Mouse (Mus musculus): ENCODE measurements around the gene Pdgfd. TPM values are rescaled to one million over a fixed set of nuclear protein-coding genes. Genes with fewer than 3 reads are reported as not detected.

The Pdgfd gene
- polyA plus RNA-seq, 1 experiment from 2014 or later: 4.2 TPM

- no peak overlapping the region for H3K9ac ChIP-seq (ENCODE audit: low read length)
- no peak overlapping the region for H3K27ac ChIP-seq (ENCODE audit: low read depth, low read length)
- ATAC-seq (ENCODE audit: insufficient read depth, low FRiP score, low TSS enrichment) (no peak), DNase-seq (ENCODE audit: low spot score) (no peak)
- H3K9me3 ChIP-seq (ENCODE audit: control insufficient read depth, low read length): no peaks in the 10 kb centered on the region
- H3K4me2 ChIP-seq (ENCODE audit: low read depth): no peak overlapping the region
- WGBS: 59% methylated on average over 1 of the region's 1 CpGs
- H3K4me3 ChIP-seq (ENCODE audit: low read depth, low read length): no peak overlapping the region
- H3K27me3 ChIP-seq (ENCODE audit: control insufficient read depth, insufficient read depth, low read length): no peaks in the 10 kb centered on the region
- H3K36me3 ChIP-seq (ENCODE audit: control insufficient read depth, insufficient read depth, low read length): no peaks in the 10 kb centered on the region
- H3K4me1 ChIP-seq (ENCODE audit: control insufficient read depth, insufficient read depth, low read length): no peaks in the 10 kb centered on the region
These were observed 118.4 kb downstream of the Pdgfd start for GRCm38 (mm10) chr9:6286770-6287169.

DNA sequence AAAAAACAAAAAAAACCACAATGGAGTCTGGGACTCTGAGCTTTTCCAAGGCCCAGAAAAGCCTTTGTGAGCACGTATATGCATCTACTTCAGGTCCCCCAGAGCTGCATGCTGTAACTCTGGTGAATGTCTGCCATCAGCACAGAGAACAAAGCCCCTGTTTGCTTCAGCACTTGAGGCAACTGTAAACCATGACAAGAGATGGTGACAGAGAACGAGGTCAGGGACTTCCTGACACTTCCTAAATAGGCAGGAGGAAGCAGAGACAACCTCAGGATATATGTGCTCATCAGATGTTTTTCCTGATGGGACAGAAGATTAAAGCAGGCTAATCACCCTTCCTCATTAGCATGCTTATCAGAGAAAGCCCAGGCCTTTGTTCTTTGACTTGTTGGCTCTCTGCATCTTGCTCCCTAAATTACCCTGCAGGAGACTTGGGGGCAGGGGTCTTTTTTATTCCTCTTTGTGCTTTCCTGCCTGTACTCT lies 120.9 kb downstream of the Pdgfd start:
- H3K27ac ChIP-seq (ENCODE audit: low read depth, low read length): no peak overlapping the region
- WGBS: 2% methylated on average over 2 of the region's 2 CpGs
- no peaks in the 10 kb centered on the region for H3K27me3 ChIP-seq (ENCODE audit: control insufficient read depth, insufficient read depth, low read length)

DNA sequence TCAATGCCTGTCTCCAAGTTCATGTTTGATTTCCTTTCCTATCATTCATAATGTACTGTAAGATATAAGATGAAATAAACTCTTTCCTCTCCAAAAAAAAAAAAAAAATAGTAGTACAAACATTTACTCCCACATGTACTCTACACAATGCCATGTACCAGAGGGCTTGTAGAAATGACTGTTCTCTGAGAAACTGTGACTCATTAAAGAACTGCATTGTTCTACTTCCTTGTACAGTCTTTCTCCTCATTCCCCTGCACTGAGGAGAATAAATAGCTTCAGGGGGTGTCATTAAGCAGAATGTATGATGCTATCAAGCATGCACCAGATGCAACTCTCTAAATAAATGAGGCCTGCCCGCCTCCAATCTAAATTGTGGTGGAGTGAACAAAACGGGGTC lies 130.2 kb downstream of the Pdgfd start:
- Histone ChIP-seq H3K4me1 (ENCODE audit: control insufficient read depth, insufficient read depth, low read length) (no peaks in the 10 kb centered on the region; the same call in 1 of the 2 replicates), H3K36me3 (ENCODE audit: control insufficient read depth, insufficient read depth, low read length) (no peaks in the 10 kb centered on the region), H3K9me3 (ENCODE audit: control insufficient read depth, low read length) (no peaks in the 10 kb centered on the region), H3K4me3 (ENCODE audit: low read depth, low read length) (no peak overlapping the region), H3K27ac (ENCODE audit: low read depth, low read length) (no peak overlapping the region), H3K9ac (ENCODE audit: low read length) (no peak overlapping the region), H3K4me2 (ENCODE audit: low read depth) (no peak overlapping the region), H3K27me3 (ENCODE audit: control insufficient read depth, insufficient read depth, low read length) (no peaks in the 10 kb centered on the region)
- WGBS: 68% methylated on average over 2 of the region's 2 CpGs
- ATAC-seq (ENCODE audit: insufficient read depth, low FRiP score, low TSS enrichment): no peak
- no peak for DNase-seq (ENCODE audit: low spot score)

More for the DNA sequence above, 120.9 kb downstream of the Pdgfd start:
- Histone ChIP-seq H3K4me3 (ENCODE audit: low read depth, low read length) (no peak overlapping the region), H3K9me3 (ENCODE audit: control insufficient read depth, low read length) (no peaks in the 10 kb centered on the region), H3K9ac (ENCODE audit: low read length) (no peak overlapping the region), H3K36me3 (ENCODE audit: control insufficient read depth, insufficient read depth, low read length) (no peaks in the 10 kb centered on the region), H3K4me2 (ENCODE audit: low read depth) (no peak overlapping the region), H3K4me1 (ENCODE audit: control insufficient read depth, insufficient read depth, low read length) (no peaks in the 10 kb centered on the region)
- peak; percentile 9 for DNase-seq (ENCODE audit: low spot score)
- peak; percentile 75 for ATAC-seq (ENCODE audit: insufficient read depth, low FRiP score, low TSS enrichment)

- no peak overlapping the region for H3K4me3 ChIP-seq (ENCODE audit: low read depth, low read length)
- no peak overlapping the region for H3K9ac ChIP-seq (ENCODE audit: low read length)
- ATAC-seq (ENCODE audit: insufficient read depth, low FRiP score, low TSS enrichment) (no peak), DNase-seq (ENCODE audit: low spot score) (no peak)
- H3K4me1 ChIP-seq (ENCODE audit: control insufficient read depth, insufficient read depth, low read length): no peaks in the 10 kb centered on the region; the same call in 1 of the 2 replicates
- 85% methylated on average over 3 of the region's 3 CpGs for WGBS
- H3K27ac ChIP-seq (ENCODE audit: low read depth, low read length): no peak overlapping the region
- H3K4me2 ChIP-seq (ENCODE audit: low read depth): no peak overlapping the region
- H3K9me3 ChIP-seq (ENCODE audit: control insufficient read depth, low read length): no peaks in the 10 kb centered on the region
- H3K27me3 ChIP-seq (ENCODE audit: control insufficient read depth, insufficient read depth, low read length): no peaks in the 10 kb centered on the region
- H3K36me3 ChIP-seq (ENCODE audit: control insufficient read depth, insufficient read depth, low read length): no peaks in the 10 kb centered on the region
These were observed 133.7 kb downstream of the Pdgfd start for GRCm38 (mm10) chr9:6302050-6302449.

DNA sequence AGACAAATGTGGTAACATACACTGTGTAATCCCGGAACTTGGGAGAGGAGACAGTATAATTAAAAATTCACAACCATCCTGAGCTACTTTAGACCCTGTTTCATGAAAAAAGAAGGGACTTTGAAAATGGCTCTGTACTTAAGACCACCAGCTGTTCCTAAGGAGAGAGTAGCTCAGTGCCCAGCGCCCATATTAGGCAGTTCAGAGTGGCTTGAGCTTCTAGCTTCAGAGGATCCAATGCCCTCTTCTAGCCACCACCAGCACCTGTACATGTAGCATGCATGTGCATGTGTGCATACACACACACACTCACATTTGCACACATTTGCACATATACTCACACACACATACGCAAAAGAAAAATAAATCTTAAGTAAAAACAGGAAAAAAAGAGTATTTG lies 136.2 kb downstream of the Pdgfd start:
- H3K9me3 ChIP-seq (ENCODE audit: control insufficient read depth, low read length): no peaks in the 10 kb centered on the region
- no peak for DNase-seq (ENCODE audit: low spot score)
- H3K4me3 ChIP-seq (ENCODE audit: low read depth, low read length): no peak overlapping the region
- no peak overlapping the region for H3K4me2 ChIP-seq (ENCODE audit: low read depth)
- no peaks in the 10 kb centered on the region for H3K36me3 ChIP-seq (ENCODE audit: control insufficient read depth, insufficient read depth, low read length)
- no peaks in the 10 kb centered on the region for H3K27me3 ChIP-seq (ENCODE audit: control insufficient read depth, insufficient read depth, low read length)
- no peak overlapping the region for H3K9ac ChIP-seq (ENCODE audit: low read length)
- no peak overlapping the region for H3K27ac ChIP-seq (ENCODE audit: low read depth, low read length)
- WGBS: 91% methylated on average over 3 of the region's 3 CpGs
- no peaks in the 10 kb centered on the region for H3K4me1 ChIP-seq (ENCODE audit: control insufficient read depth, insufficient read depth, low read length)
- ATAC-seq (ENCODE audit: insufficient read depth, low FRiP score, low TSS enrichment): no peak

- no peak for ATAC-seq (ENCODE audit: insufficient read depth, low FRiP score, low TSS enrichment)
These were observed 137.5 kb downstream of the Pdgfd start for GRCm38 (mm10) chr9:6305847-6306246.

DNA sequence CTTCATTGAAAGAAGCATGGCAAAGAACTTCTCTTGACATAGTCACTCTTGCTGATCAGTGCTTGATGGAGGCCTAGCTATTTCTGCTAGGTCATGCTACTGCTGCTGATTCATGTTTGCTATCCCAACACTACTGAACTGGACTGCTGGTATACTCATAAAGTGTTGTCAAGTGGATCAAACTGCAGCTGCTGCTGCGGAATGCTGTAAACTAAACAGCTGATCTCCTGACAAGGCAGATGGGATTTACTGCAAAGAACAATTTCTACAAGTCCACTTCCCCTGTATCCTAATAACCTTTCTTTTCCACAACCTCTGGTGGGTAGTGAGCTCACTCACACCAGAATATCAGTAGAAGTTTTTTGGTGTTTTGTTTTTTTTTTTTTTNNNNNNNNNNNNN lies 148.7 kb downstream of the Pdgfd start:
- Histone ChIP-seq H3K27me3 (ENCODE audit: control insufficient read depth, insufficient read depth, low read length) (no peaks in the 10 kb centered on the region), H3K4me2 (ENCODE audit: low read depth) (no peak overlapping the region), H3K27ac (ENCODE audit: low read depth, low read length) (no peak overlapping the region), H3K4me3 (ENCODE audit: low read depth, low read length) (no peak overlapping the region), H3K4me1 (ENCODE audit: control insufficient read depth, insufficient read depth, low read length) (no peaks in the 10 kb centered on the region), H3K9me3 (ENCODE audit: control insufficient read depth, low read length) (no peaks in the 10 kb centered on the region), H3K9ac (ENCODE audit: low read length) (no peak overlapping the region), H3K36me3 (ENCODE audit: control insufficient read depth, insufficient read depth, low read length) (no peaks in the 10 kb centered on the region)
- DNase-seq (ENCODE audit: low spot score): no peak
- 90% methylated on average over 1 of the region's 1 CpGs for WGBS
- no peak for ATAC-seq (ENCODE audit: insufficient read depth, low FRiP score, low TSS enrichment)

More at GRCm38 (mm10) chr9:6305847-6306246, 137.5 kb downstream of the Pdgfd start:
- H3K27me3 ChIP-seq (ENCODE audit: control insufficient read depth, insufficient read depth, low read length): no peaks in the 10 kb centered on the region
- no peak overlapping the region for H3K4me3 ChIP-seq (ENCODE audit: low read depth, low read length)
- H3K4me2 ChIP-seq (ENCODE audit: low read depth): no peak overlapping the region
- H3K36me3 ChIP-seq (ENCODE audit: control insufficient read depth, insufficient read depth, low read length): no peaks in the 10 kb centered on the region
- no peak overlapping the region for H3K9ac ChIP-seq (ENCODE audit: low read length)
- no peak overlapping the region for H3K27ac ChIP-seq (ENCODE audit: low read depth, low read length)
- 93% methylated on average over 3 of the region's 3 CpGs for WGBS
- no peaks in the 10 kb centered on the region for H3K9me3 ChIP-seq (ENCODE audit: control insufficient read depth, low read length)
- DNase-seq (ENCODE audit: low spot score): no peak
- H3K4me1 ChIP-seq (ENCODE audit: control insufficient read depth, insufficient read depth, low read length): no peaks in the 10 kb centered on the region

- no peak overlapping the region for H3K4me2 ChIP-seq (ENCODE audit: low read depth)
- DNase-seq (ENCODE audit: low spot score): no peak
- no peaks in the 10 kb centered on the region for H3K9me3 ChIP-seq (ENCODE audit: control insufficient read depth, low read length)
- ATAC-seq (ENCODE audit: insufficient read depth, low FRiP score, low TSS enrichment): no peak
- no peak overlapping the region for H3K4me3 ChIP-seq (ENCODE audit: low read depth, low read length)
- WGBS: 80% methylated on average over 2 of the region's 2 CpGs
- no peak overlapping the region for H3K27ac ChIP-seq (ENCODE audit: low read depth, low read length)
- no peaks in the 10 kb centered on the region for H3K36me3 ChIP-seq (ENCODE audit: control insufficient read depth, insufficient read depth, low read length)
- no peaks in the 10 kb centered on the region for H3K4me1 ChIP-seq (ENCODE audit: control insufficient read depth, insufficient read depth, low read length)
- H3K27me3 ChIP-seq (ENCODE audit: control insufficient read depth, insufficient read depth, low read length): no peaks in the 10 kb centered on the region
- H3K9ac ChIP-seq (ENCODE audit: low read length): no peak overlapping the region
These were observed 157.0 kb downstream of the Pdgfd start for GRCm38 (mm10) chr9:6325408-6325807.

DNA sequence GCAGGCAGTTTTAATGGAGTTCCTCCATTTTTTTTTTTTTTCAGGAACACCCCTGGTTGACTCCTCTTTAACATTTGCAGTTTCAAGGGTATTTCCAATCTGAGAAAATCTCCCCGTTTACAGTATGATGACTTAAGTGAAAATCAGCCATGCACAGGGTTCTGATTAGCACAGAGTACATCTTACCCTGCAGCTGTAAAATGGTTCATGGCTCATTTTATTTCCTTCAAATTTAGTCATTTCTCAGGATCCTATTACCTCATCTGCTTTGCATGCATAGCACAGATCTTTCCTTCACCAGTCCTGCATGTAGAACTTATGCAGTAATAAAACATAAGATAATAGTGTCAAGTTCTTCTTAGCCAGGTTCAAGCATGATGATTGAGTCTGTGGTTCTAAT lies 165.1 kb downstream of the Pdgfd start:
- no peaks in the 10 kb centered on the region for H3K36me3 ChIP-seq (ENCODE audit: control insufficient read depth, insufficient read depth, low read length)
- no peak overlapping the region for H3K27ac ChIP-seq (ENCODE audit: low read depth, low read length)
- 78% methylated on average over 1 of the region's 1 CpGs for WGBS
- DNase-seq (ENCODE audit: low spot score): no peak
- no peak overlapping the region for H3K9ac ChIP-seq (ENCODE audit: low read length)
- no peak overlapping the region for H3K4me3 ChIP-seq (ENCODE audit: low read depth, low read length)
- H3K9me3 ChIP-seq (ENCODE audit: control insufficient read depth, low read length): no peaks in the 10 kb centered on the region
- no peaks in the 10 kb centered on the region for H3K27me3 ChIP-seq (ENCODE audit: control insufficient read depth, insufficient read depth, low read length)
- no peaks in the 10 kb centered on the region for H3K4me1 ChIP-seq (ENCODE audit: control insufficient read depth, insufficient read depth, low read length)
- no peak for ATAC-seq (ENCODE audit: insufficient read depth, low FRiP score, low TSS enrichment)
- H3K4me2 ChIP-seq (ENCODE audit: low read depth): no peak overlapping the region
